Mouse (Mus musculus): ENCODE data around the gene Tead4. TPM values are rescaled to one million over a fixed set of nuclear protein-coding genes. Genes with fewer than 3 reads are reported as not detected.

Tead4 gene
- polyA plus RNA-seq, 1 experiment from 2014 or later = 0.28 TPM

- peak overlapping the region; percentile 81 for H3K4me2 ChIP-seq (ENCODE audit: low read depth, low read length)
- DNase-seq (peak; percentile 72), ATAC-seq (peak; percentile 13; the same call in 1 of the 2 replicates)
- no peaks in the 10 kb centered on the region for H3K9me3 ChIP-seq (ENCODE audit: low read length)
- 1% methylated on average over 20 of the region's 20 CpGs for WGBS (ENCODE audit: insufficient replicate concordance)
- H3K27ac ChIP-seq (ENCODE audit: low read depth) = 0 out of 2 replicates have a peak overlapping the region, but pooled peaks have one; percentile 41
- peak overlapping the region; percentile 23; the same call in 1 of the 2 replicates for H3K9ac ChIP-seq (replicated peaks)
- peaks cover 5% of the 10 kb centered on the region; the same call in 1 of the 2 replicates for H3K4me1 ChIP-seq (ENCODE audit: insufficient read depth)
- no peaks in the 10 kb centered on the region for H3K27me3 ChIP-seq (ENCODE audit: insufficient read depth, low read length)
- peak overlapping the region; percentile 49 for H3K4me3 ChIP-seq (ENCODE audit: low read depth, low read length)
- peak; percentile 71 for TF ChIP-seq CTCF (IDR thresholded peaks at IDR 0.05; ENCODE audit: low read depth)
- TF ChIP-seq EP300 (IDR thresholded peaks at IDR 0.05; ENCODE audit: low read depth) = no peak
- no peaks in the 10 kb centered on the region for H3K36me3 ChIP-seq (replicated peaks; ENCODE audit: insufficient read depth, low read length)
Observed at GRCm38 (mm10) chr6:128200847-128201640, 99.6 kb downstream of the Tead4 start.

GRCm38 (mm10) chr6:128200116-128200846 is 100.3 kb downstream of the Tead4 start:
- 2% methylated on average over 47 of the region's 54 CpGs for WGBS (ENCODE audit: insufficient replicate concordance)
- H3K4me2 ChIP-seq (ENCODE audit: low read depth, low read length) = peak overlapping the region; percentile 81
- peak overlapping the region; percentile 53; the same call in 1 of the 2 replicates for H3K27ac ChIP-seq (ENCODE audit: low read depth)
- peak; percentile 98 for DNase-seq
- ATAC-seq = peak; percentile 98
- H3K27me3 ChIP-seq (ENCODE audit: insufficient read depth, low read length) = no peaks in the 10 kb centered on the region
- H3K9ac ChIP-seq (replicated peaks) = peak overlapping the region; percentile 61
- TF ChIP-seq CTCF (IDR thresholded peaks at IDR 0.05; ENCODE audit: low read depth) = no peak
- no peak for TF ChIP-seq EP300 (IDR thresholded peaks at IDR 0.05; ENCODE audit: low read depth)
- H3K9me3 ChIP-seq (ENCODE audit: low read length) = no peaks in the 10 kb centered on the region
- peak overlapping the region; percentile 49 for H3K4me3 ChIP-seq (ENCODE audit: low read depth, low read length)
- peaks cover 5% of the 10 kb centered on the region; the same call in 1 of the 2 replicates for H3K4me1 ChIP-seq (ENCODE audit: insufficient read depth)
- H3K36me3 ChIP-seq (replicated peaks; ENCODE audit: insufficient read depth, low read length) = no peaks in the 10 kb centered on the region

DNA sequence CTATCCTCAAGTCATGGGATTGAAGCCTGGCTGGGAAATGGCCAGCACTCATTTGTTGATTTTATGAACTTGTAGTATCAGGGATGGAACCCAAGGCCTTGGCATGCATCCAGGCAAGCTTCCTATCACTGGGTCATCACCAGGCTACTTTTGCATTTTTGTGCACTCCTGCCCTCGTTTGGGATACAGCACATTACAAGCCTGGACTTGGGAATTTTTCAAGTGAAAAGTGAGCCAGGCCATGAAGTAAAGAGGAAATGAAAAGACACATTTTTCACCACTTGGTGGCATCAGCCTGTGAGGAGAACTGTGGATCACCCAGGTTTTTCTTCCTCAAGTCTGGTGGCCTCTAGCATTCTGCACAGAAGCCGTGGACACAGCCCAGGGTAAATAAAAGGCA is 117.1 kb downstream of the Tead4 start:
- WGBS (ENCODE audit: insufficient replicate concordance) = 49% methylated on average over 2 of the region's 2 CpGs
- Histone ChIP-seq H3K27me3 (ENCODE audit: insufficient read depth, low read length) (no peaks in the 10 kb centered on the region), H3K9ac (replicated peaks) (no peak overlapping the region), H3K4me3 (ENCODE audit: low read depth, low read length) (no peak overlapping the region), H3K4me2 (ENCODE audit: low read depth, low read length) (no peak overlapping the region), H3K4me1 (ENCODE audit: insufficient read depth) (no peaks in the 10 kb centered on the region), H3K36me3 (replicated peaks; ENCODE audit: insufficient read depth, low read length) (no peaks in the 10 kb centered on the region), H3K9me3 (ENCODE audit: low read length) (no peaks in the 10 kb centered on the region), H3K27ac (ENCODE audit: low read depth) (no peak overlapping the region)
- DNase-seq (no peak), ATAC-seq (no peak)
- TF ChIP-seq EP300 (IDR thresholded peaks at IDR 0.05; ENCODE audit: low read depth) = no peak
- TF ChIP-seq CTCF (IDR thresholded peaks at IDR 0.05; ENCODE audit: low read depth) = 0 out of 2 replicates have a peak, but pooled peaks have one; percentile 23

GRCm38 (mm10) chr6:128181176-128181575 is 119.4 kb downstream of the Tead4 start:
- no peak overlapping the region for H3K4me3 ChIP-seq (ENCODE audit: low read depth, low read length)
- no peak overlapping the region for H3K9ac ChIP-seq (replicated peaks)
- no peak for DNase-seq
- no peak overlapping the region for H3K4me2 ChIP-seq (ENCODE audit: low read depth, low read length)
- H3K36me3 ChIP-seq (replicated peaks; ENCODE audit: insufficient read depth, low read length) = no peaks in the 10 kb centered on the region
- H3K27ac ChIP-seq (ENCODE audit: low read depth) = no peak overlapping the region
- no peak for ATAC-seq
- H3K4me1 ChIP-seq (ENCODE audit: insufficient read depth) = no peaks in the 10 kb centered on the region
- 61% methylated on average over 5 of the region's 5 CpGs for WGBS (ENCODE audit: insufficient replicate concordance)
- no peaks in the 10 kb centered on the region for H3K27me3 ChIP-seq (ENCODE audit: insufficient read depth, low read length)
- no peaks in the 10 kb centered on the region for H3K9me3 ChIP-seq (ENCODE audit: low read length)
- TF ChIP-seq CTCF (IDR thresholded peaks at IDR 0.05; ENCODE audit: low read depth) = no peak

- H3K4me2 ChIP-seq (ENCODE audit: low read depth, low read length) = no peak overlapping the region
- WGBS (ENCODE audit: insufficient replicate concordance) = 83% methylated on average over 1 of the region's 1 CpGs
- H3K4me3 ChIP-seq (ENCODE audit: low read depth, low read length) = no peak overlapping the region
- DNase-seq (no peak), ATAC-seq (no peak)
- no peak overlapping the region for H3K9ac ChIP-seq (replicated peaks)
- H3K27ac ChIP-seq (ENCODE audit: low read depth) = no peak overlapping the region
- no peaks in the 10 kb centered on the region for H3K36me3 ChIP-seq (replicated peaks; ENCODE audit: insufficient read depth, low read length)
- TF ChIP-seq CTCF (IDR thresholded peaks at IDR 0.05; ENCODE audit: low read depth) (no peak), EP300 (IDR thresholded peaks at IDR 0.05; ENCODE audit: low read depth) (no peak)
- no peaks in the 10 kb centered on the region for H3K9me3 ChIP-seq (ENCODE audit: low read length)
- H3K4me1 ChIP-seq (ENCODE audit: insufficient read depth) = no peaks in the 10 kb centered on the region
- H3K27me3 ChIP-seq (ENCODE audit: insufficient read depth, low read length) = no peaks in the 10 kb centered on the region
Observed at GRCm38 (mm10) chr6:128179651-128180050, 121.0 kb downstream of the Tead4 start.

GRCm38 (mm10) chr6:128179247-128179646 is 121.4 kb downstream of the Tead4 start:
- DNase-seq (no peak), ATAC-seq (no peak)
- Histone ChIP-seq H3K4me1 (ENCODE audit: insufficient read depth) (no peaks in the 10 kb centered on the region), H3K4me2 (ENCODE audit: low read depth, low read length) (no peak overlapping the region), H3K36me3 (replicated peaks; ENCODE audit: insufficient read depth, low read length) (no peaks in the 10 kb centered on the region), H3K27ac (ENCODE audit: low read depth) (no peak overlapping the region), H3K9ac (replicated peaks) (no peak overlapping the region), H3K9me3 (ENCODE audit: low read length) (no peaks in the 10 kb centered on the region), H3K4me3 (ENCODE audit: low read depth, low read length) (no peak overlapping the region), H3K27me3 (ENCODE audit: insufficient read depth, low read length) (no peaks in the 10 kb centered on the region)
- TF ChIP-seq EP300 (IDR thresholded peaks at IDR 0.05; ENCODE audit: low read depth) (no peak), CTCF (IDR thresholded peaks at IDR 0.05; ENCODE audit: low read depth) (peak; percentile 41)
- 59% methylated on average over 5 of the region's 5 CpGs for WGBS (ENCODE audit: insufficient replicate concordance)

Data from liver, postnatal 0 days (tissue).